Mouse (Mus musculus): ENCODE measurements around the gene Deaf1.
"Not testable (repeated sequence)": the region's sequence is repeated elsewhere in the genome, so short reads cannot be mapped to it uniquely, and the experiment has no call there.

Gene Deaf1

GRCm38 (mm10) chr7:141264041-141264700 is 63.3 kb downstream of the Deaf1 start:
- DNase-seq (ENCODE audit: low spot score), result no peak

DNA sequence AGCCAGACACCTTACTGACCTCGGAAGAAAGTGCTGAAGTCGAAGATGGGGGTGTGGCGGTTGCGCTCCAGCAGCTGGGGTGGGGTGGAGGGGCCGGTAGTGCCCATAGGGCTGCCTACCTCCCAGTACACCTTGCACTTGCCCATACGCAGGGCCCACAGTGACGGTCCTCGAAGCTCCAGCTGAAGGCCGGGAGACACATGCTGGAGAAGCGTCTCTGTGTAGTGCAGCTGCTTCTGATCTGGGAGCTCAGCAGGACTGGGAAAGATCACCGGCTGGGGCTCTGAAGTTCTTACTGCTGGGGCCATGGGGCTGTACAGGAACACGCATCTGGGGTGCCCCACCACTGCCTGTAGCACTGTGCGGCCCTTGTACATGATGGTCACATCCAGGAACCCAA is 63.9 kb downstream of the Deaf1 start:
- DNase-seq (ENCODE audit: low spot score), result no peak

- no peak for DNase-seq (ENCODE audit: low spot score)
Observed at GRCm38 (mm10) chr7:141261480-141261879, 66.0 kb downstream of the Deaf1 start.

- no peak for DNase-seq (ENCODE audit: low spot score)
Observed at GRCm38 (mm10) chr7:141256159-141256558, 71.3 kb downstream of the Deaf1 start.

- DNase-seq (ENCODE audit: low spot score), result not testable (repeated sequence)
Observed at GRCm38 (mm10) chr7:141250486-141250885, 77.0 kb downstream of the Deaf1 start.
